In the genomic region with DNA sequence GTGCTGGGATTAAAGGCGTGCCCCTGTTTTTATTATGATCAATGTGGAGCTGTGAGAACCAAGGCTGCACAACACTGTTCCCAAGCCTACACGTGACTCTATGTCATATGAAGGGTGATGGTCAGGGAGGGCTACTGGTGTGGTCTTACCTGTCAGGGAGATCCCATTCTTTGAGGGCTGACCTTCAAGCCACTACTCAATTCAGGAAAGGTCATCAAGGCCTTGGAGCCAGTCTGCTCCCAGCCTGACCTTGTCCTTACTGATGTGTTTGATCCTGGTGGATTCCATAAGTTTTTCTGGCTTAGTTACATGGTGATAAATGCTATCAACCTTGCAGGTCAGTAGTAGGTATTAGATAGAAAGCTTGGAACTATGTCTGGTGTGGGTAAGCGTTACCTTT, we compare ENCODE assay signal across 28 mouse cellular contexts.
"Had no signal": no experiment of that assay in that cellular context is flagged by ENCODE, and none has a peak within 500 bp of the region (broad histone marks: within the 10 kb centered on the region; RNA-seq: fewer than 3 reads in every experiment).

No protein-coding gene starts in this region.

- DNase-seq: heart, postnatal 10 days; heart, postnatal 14 days; heart, postnatal 36 days; heart, postnatal 4 days; kidney, adult 11 months; kidney, adult 18-20 months; kidney, adult 2 months; kidney, adult 8-10 months; kidney, adult 9 months; kidney, postnatal 10 days; kidney, postnatal 14 days; kidney, postnatal 25 days; kidney, postnatal 36 days; kidney, postnatal 4 days; layer of hippocampus, adult 9-11 months; layer of hippocampus, postnatal 36 days had no signal

- H3K27me3 ChIP-seq: heart, embryonic 15.5 days; hindbrain, embryonic 12.5 days; hindbrain, embryonic 13.5 days; hindbrain, embryonic 15.5 days; intestine, embryonic 15.5 days; kidney, embryonic 15.5 days had no signal

- H3K4me3 ChIP-seq: heart, embryonic 15.5 days; hindbrain, embryonic 10.5 days; hindbrain, embryonic 12.5 days; hindbrain, embryonic 13.5 days; hindbrain, embryonic 15.5 days; intestine, embryonic 15.5 days; kidney, embryonic 15.5 days; layer of hippocampus, adult 2 months; left cerebral cortex, adult 2 months had no signal

- H3K9me3 ChIP-seq: heart, embryonic 15.5 days; hindbrain, embryonic 10.5 days; hindbrain, embryonic 12.5 days; hindbrain, embryonic 13.5 days; hindbrain, embryonic 15.5 days; intestine, embryonic 15.5 days; kidney, embryonic 15.5 days had no signal

- H3K4me1 ChIP-seq: intestine, embryonic 15.5 days had no signal

- H3K36me3 ChIP-seq: heart, embryonic 15.5 days; hindbrain, embryonic 12.5 days; hindbrain, embryonic 15.5 days had no signal

- H3K27ac ChIP-seq: heart, embryonic 15.5 days; hindbrain, embryonic 10.5 days; hindbrain, embryonic 12.5 days; hindbrain, embryonic 13.5 days; hindbrain, embryonic 14.5 days; hindbrain, embryonic 15.5 days; hindbrain, postnatal 0 days; intestine, embryonic 15.5 days; kidney, embryonic 15.5 days; kidney, postnatal 0 days; layer of hippocampus, adult 2 months; left cerebral cortex, adult 2 months had no signal
